Mouse (Mus musculus) heart, adult 2 months (tissue): ENCODE data around the gene Sfxn4. TPM values are rescaled to one million over a fixed set of nuclear protein-coding genes. Genes with fewer than 3 reads are reported as not detected.

Source experiments
- DNase-seq, 2 experiments: peaks; one replicate each; pipeline ENCODE4 v3.0.0; 2021
- H3K27ac ChIP-seq: fragments of 200-600 bp; 2 replicates; pipeline ENCODE4 v1.8.1; 2022
- H3K27me3 ChIP-seq: fragments of 200-500 bp; 2 replicates; pipeline ENCODE4 v1.6.1; 2012; ENCODE audit warnings: mild to moderate bottlenecking, low read length, inconsistent platforms, mixed read lengths; ENCODE audit not compliant: control insufficient read depth, insufficient read depth
- H3K36me3 ChIP-seq: fragments of 200-500 bp; 2 replicates; pipeline ENCODE4 v1.6.1; 2012; ENCODE audit warnings: low read length, inconsistent platforms; ENCODE audit not compliant: control insufficient read depth, insufficient read depth
- H3K4me1 ChIP-seq: fragments of 200-500 bp; 2 replicates; pipeline ENCODE4 v1.6.1; 2011; ENCODE audit warnings: low read length; ENCODE audit not compliant: control insufficient read depth, insufficient read depth
- H3K4me3 ChIP-seq: fragments of 200-600 bp; 2 replicates; pipeline ENCODE4 v1.8.1; 2022
- H3K79me2 ChIP-seq: fragments of 200-500 bp; replicated peaks from 2 replicates; pipeline ENCODE4 v1.6.1; 2012; ENCODE audit warnings: mild to moderate bottlenecking, inconsistent platforms, low read length, moderate library complexity, mixed read lengths; ENCODE audit not compliant: control insufficient read depth, insufficient read depth
- H3K9ac ChIP-seq: fragments of 200-500 bp; 2 replicates; pipeline ENCODE4 v1.6.1; 2012; ENCODE audit warnings: low read depth, mild to moderate bottlenecking, control low read depth, inconsistent platforms, low read length, mixed read lengths
- CTCF ChIP-seq: fragments of 200-600 bp; IDR thresholded peaks from 2 replicates; pipeline ENCODE4 v1.8.1; 2022; ENCODE audit warnings: antibody characterized with exemption, mild to moderate bottlenecking, moderate library complexity
- EP300 ChIP-seq: fragments of 200-500 bp; IDR thresholded peaks from 2 replicates; pipeline ENCODE4 v1.6.1; 2011; ENCODE audit warnings: low read depth, low read length, control low read depth; ENCODE audit not compliant: insufficient read depth
- POLR2A ChIP-seq: fragments of 200-500 bp; IDR thresholded peaks from 2 replicates; pipeline ENCODE4 v1.6.1; 2011; ENCODE audit warnings: mild to moderate bottlenecking, low read depth, low read length, control low read depth; ENCODE audit not compliant: insufficient read depth
- WGBS: fragments of 180-500 bp; shearing (Covaris S2); methylation state at CpG from one replicate; pipeline ENCODE4 v1.1.7; 2018; 5-methylcytosine and 5-hydroxymethylcytosine counted together
- intact Hi-C: fragments of 180-260 bp; cut with DNase I; formaldehyde crosslinking; loops from one replicate; pipeline ENCODE4 v1.15.1; 2025
- polyA plus RNA-seq: library from polyadenylated mRNA; depleted of rRNA; stranded (reverse); fragments of >200 nt; gene quantifications from 2 replicates; pipeline ENCODE4 v1.2.3, GENCODE M21; 2012
- total RNA-seq, 2 experiments: library from RNA; stranded (reverse); gene quantifications; 2 replicates each; pipeline ENCODE4 v1.2.3; 2021

Sfxn4 gene
- total and polyA plus RNA-seq, 3 experiments: 2.1 to 8.7 (median 6.9) TPM

DNA sequence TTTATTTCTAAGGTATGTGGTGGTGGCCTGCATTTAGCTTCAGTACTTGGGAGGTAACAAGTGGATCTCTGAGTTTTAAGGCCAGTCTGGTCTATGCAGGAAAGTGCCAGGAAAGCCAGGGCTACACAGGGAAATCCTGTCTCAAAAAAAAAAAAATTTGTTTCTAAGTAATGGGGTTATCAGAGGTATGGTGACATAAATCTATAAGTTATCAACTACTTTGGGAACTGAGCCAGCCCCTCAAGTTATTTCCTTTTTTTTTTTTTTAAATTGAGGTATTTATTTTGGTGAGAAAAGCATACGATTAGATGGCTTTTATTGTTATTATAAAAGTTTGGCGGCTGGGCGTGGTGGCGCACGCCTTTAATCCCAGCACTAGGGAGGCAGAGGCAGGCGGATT is 48.1 kb downstream of the Sfxn4 start:
- DNase-seq: no peak
- Histone ChIP-seq H3K4me1 (peaks cover 2% of the 10 kb centered on the region), H3K27ac (no peak overlapping the region), H3K4me3 (no peak overlapping the region), H3K79me2 (no peaks in the 10 kb centered on the region), H3K27me3 (no peaks in the 10 kb centered on the region), H3K36me3 (peaks cover 7% of the 10 kb centered on the region), H3K9ac (no peak overlapping the region)
- WGBS: 92% methylated on average over 6 of the region's 6 CpGs
- no peak for TF ChIP-seq CTCF
- intact Hi-C loops: no loop called here

DNA sequence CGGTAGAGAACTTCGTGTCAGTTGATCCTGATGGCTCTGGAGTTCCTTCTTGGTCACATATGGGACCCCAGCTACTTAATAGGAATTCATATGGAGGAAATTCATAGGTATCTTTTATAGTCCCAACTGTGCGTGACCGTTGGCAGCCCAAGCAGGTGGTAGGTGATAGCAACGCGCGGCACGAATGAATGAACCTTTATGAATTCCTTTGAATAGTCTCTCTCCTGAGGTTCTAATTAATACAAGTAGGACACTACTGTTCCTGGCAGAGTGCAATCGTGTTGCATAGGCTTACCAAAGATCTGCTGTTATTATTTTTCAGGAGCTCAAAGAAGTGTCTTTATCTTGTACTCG is 49.3 kb downstream of the Sfxn4 start:
- H3K27ac ChIP-seq: peak overlapping the region; percentile 86
- H3K27me3 ChIP-seq: no peaks in the 10 kb centered on the region
- H3K36me3 ChIP-seq: peaks cover 7% of the 10 kb centered on the region
- no peaks in the 10 kb centered on the region for H3K79me2 ChIP-seq
- WGBS: 10% methylated on average over 10 of the region's 10 CpGs
- peak overlapping the region; percentile 95 for H3K4me3 ChIP-seq
- peak overlapping the region; percentile 65 for H3K9ac ChIP-seq
- intact Hi-C loops: no loop called here
- DNase-seq: no peak
- H3K4me1 ChIP-seq: peaks cover 2% of the 10 kb centered on the region
- TF ChIP-seq EP300 (no peak), POLR2A (no peak), CTCF (no peak)

- Histone ChIP-seq H3K36me3 (peaks cover 5% of the 10 kb centered on the region; the same call in 1 of the 2 replicates), H3K79me2 (no peaks in the 10 kb centered on the region), H3K27me3 (no peaks in the 10 kb centered on the region), H3K4me3 (peak within 1 kb of the TSS; percentile 95), H3K4me1 (peaks cover 2% of the 10 kb centered on the region), H3K27ac (peak within 1 kb of the TSS; percentile 86), H3K9ac (peak within 1 kb of the TSS; percentile 82)
- peak; percentile 92 to 94 for DNase-seq
- TF ChIP-seq EP300: peak; percentile 71; the same call in 1 of the 2 replicates
- peak; percentile 92 for TF ChIP-seq POLR2A
- peak; percentile 87 for TF ChIP-seq CTCF
- 2% methylated on average over 45 of the region's 45 CpGs for WGBS
- intact Hi-C loops: loop anchor here (1.0 kb wide), 1 partner anchor 20 kb away; no protein-coding TSS in a partner anchor
Measured at GRCm38 (mm10) chr19:60811098-60812035, 49.9 kb downstream of the Sfxn4 start, which contains the start of gene Fam45a. TSS of gene Fam45a (plus strand) at chr19:60811585.

DNA sequence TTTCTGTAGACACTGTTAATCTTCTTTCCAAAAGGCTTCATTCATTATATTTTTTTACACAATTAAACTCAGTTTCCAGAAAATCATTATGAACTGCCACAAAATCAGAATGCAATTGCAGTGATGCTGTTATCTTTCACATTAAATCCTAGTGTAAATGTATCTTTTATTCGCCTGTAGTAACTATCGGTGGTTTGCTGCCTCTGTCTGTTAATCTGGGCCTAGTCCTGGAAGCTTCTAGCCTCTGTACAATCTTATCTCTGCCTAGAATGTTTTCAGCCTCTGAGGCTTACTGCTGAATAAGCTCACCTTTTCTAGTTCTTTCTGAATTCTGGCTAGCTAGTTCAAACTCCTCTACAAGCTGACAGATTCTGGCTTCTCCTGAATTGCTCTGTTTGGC is 51.4 kb downstream of the Sfxn4 start:
- H3K9ac ChIP-seq: no peak overlapping the region
- no peak overlapping the region for H3K27ac ChIP-seq
- H3K4me1 ChIP-seq: peaks cover 2% of the 10 kb centered on the region
- WGBS: 94% methylated on average over 2 of the region's 2 CpGs
- H3K36me3 ChIP-seq: peaks cover under 1% of the 10 kb centered on the region; the same call in 1 of the 2 replicates
- H3K4me3 ChIP-seq: no peak overlapping the region
- TF ChIP-seq EP300: no peak
- no peak for TF ChIP-seq POLR2A
- no peak for TF ChIP-seq CTCF
- intact Hi-C loops: no loop called here
- H3K79me2 ChIP-seq: no peaks in the 10 kb centered on the region
- no peaks in the 10 kb centered on the region for H3K27me3 ChIP-seq
- DNase-seq: no peak

DNA sequence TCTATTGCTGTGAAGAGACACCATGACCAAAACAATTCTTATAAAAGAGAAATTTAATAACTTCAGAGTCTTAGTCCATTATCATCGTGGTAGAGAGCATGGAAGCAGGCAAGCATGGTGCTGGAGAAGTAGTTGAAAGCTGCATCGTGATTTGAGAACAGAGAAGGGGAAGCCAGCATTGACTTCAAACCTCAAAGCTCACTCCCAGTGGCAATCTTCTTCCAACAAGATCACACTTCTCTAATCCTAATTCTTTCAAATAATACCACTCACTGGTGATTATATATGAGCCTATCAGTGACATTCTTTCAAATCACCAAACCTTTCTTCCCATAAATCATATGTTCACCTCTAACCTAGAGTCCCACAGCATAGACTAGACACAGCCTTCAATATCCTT is 56.4 kb downstream of the Sfxn4 start:
- Histone ChIP-seq H3K27ac (no peak overlapping the region), H3K4me1 (no peaks in the 10 kb centered on the region), H3K9ac (no peak overlapping the region), H3K27me3 (no peaks in the 10 kb centered on the region), H3K79me2 (no peaks in the 10 kb centered on the region), H3K4me3 (no peak overlapping the region), H3K36me3 (no peaks in the 10 kb centered on the region)
- intact Hi-C loops: no loop called here
- DNase-seq: no peak
- 42% methylated on average over 2 of the region's 2 CpGs for WGBS
- TF ChIP-seq EP300: no peak
- no peak for TF ChIP-seq CTCF
- no peak for TF ChIP-seq POLR2A

DNA sequence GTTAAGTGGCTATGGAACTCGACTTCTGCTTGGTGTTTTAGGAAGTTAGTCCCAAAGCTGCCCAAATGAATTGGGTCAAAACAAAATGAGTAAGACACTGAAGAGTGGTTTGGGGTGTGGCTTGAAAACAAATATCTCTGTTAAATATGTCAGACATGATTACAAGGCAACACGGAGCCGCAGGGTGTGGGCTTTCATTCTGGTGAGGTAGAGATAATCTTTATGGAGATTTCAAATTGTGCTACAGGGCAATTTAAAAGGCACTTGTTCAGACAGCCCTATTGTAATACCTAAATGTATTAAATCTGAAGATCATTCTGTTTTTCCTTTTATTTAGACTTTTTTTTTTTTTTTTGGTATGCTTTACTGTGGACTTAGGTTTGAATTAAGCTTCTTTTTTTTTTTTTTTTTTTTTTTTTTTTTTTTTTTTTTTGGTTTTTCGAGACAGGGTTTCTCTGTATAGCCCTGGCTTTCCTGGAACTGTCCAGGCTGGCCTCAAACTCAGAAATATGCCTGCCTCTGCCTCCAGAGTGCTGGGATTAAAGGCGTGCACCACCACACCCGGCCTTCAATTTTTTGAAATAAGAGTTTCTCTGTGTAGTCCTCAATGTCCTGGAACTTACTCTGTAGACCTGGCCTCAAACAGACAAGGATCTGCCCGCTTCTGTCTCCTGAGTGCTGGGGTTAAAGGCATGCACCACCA is 61.3 kb downstream of the Sfxn4 start:
- no peak for DNase-seq
- Histone ChIP-seq H3K4me1 (no peaks in the 10 kb centered on the region), H3K27ac (no peak overlapping the region), H3K27me3 (no peaks in the 10 kb centered on the region), H3K9ac (no peak overlapping the region), H3K79me2 (no peaks in the 10 kb centered on the region), H3K4me3 (no peak overlapping the region), H3K36me3 (no peaks in the 10 kb centered on the region)
- intact Hi-C loops: no loop called here
- WGBS: 77% methylated on average over 7 of the region's 7 CpGs
- TF ChIP-seq POLR2A (no peak), EP300 (no peak), CTCF (no peak)
